Mouse (Mus musculus): ENCODE measurements around the gene Slc39a11. TPM values are rescaled to one million over a fixed set of nuclear protein-coding genes. Genes with fewer than 3 reads are reported as not detected.

Gene Slc39a11
- polyA plus RNA-seq, 1 experiment from 2014 or later = 20.4 TPM

- H3K4me1 ChIP-seq = peaks cover 6% of the 10 kb centered on the region
- no peak for DNase-seq (ENCODE audit: low spot score)
- H3K4me3 ChIP-seq = no peak overlapping the region
- 92% methylated on average over 9 of the region's 9 CpGs for WGBS
- H3K27ac ChIP-seq (replicated peaks) = no peak overlapping the region
- H3K27me3 ChIP-seq (ENCODE audit: low read depth, poor library complexity, severe bottlenecking) = no peaks in the 10 kb centered on the region
- no peaks in the 10 kb centered on the region for H3K36me3 ChIP-seq
- H3K9me3 ChIP-seq (replicated peaks) = 0 out of 2 replicates have a peak, but pooled peaks cover 3% of the 10 kb centered on the region
Measured at GRCm38 (mm10) chr11:113409121-113409520, 240.8 kb downstream of the Slc39a11 start.

GRCm38 (mm10) chr11:113407474-113407873 lies 242.4 kb downstream of the Slc39a11 start:
- Histone ChIP-seq H3K4me1 (peaks cover 6% of the 10 kb centered on the region), H3K27me3 (ENCODE audit: low read depth, poor library complexity, severe bottlenecking) (no peaks in the 10 kb centered on the region), H3K9me3 (replicated peaks) (0 out of 2 replicates have a peak, but pooled peaks cover 3% of the 10 kb centered on the region), H3K27ac (replicated peaks) (no peak overlapping the region), H3K4me3 (no peak overlapping the region), H3K36me3 (no peaks in the 10 kb centered on the region)
- 98% methylated on average over 4 of the region's 4 CpGs for WGBS
- DNase-seq (ENCODE audit: low spot score) = no peak

- Histone ChIP-seq H3K9me3 (replicated peaks) (peaks cover 18% of the 10 kb centered on the region), H3K27ac (replicated peaks) (no peak overlapping the region), H3K27me3 (ENCODE audit: low read depth, poor library complexity, severe bottlenecking) (no peaks in the 10 kb centered on the region), H3K36me3 (0 out of 2 replicates have a peak, but pooled peaks cover 7% of the 10 kb centered on the region), H3K4me1 (0 out of 2 replicates have a peak, but pooled peaks cover 5% of the 10 kb centered on the region), H3K4me3 (no peak overlapping the region)
- no peak for DNase-seq (ENCODE audit: low spot score)
- WGBS = 89% methylated on average over 4 of the region's 4 CpGs
Measured at GRCm38 (mm10) chr11:113400868-113401267, 249.0 kb downstream of the Slc39a11 start.

- Histone ChIP-seq H3K27me3 (ENCODE audit: low read depth, poor library complexity, severe bottlenecking) (no peaks in the 10 kb centered on the region), H3K4me1 (0 out of 2 replicates have a peak, but pooled peaks cover 12% of the 10 kb centered on the region), H3K9me3 (replicated peaks) (peaks cover 16% of the 10 kb centered on the region), H3K36me3 (0 out of 2 replicates have a peak, but pooled peaks cover 7% of the 10 kb centered on the region), H3K27ac (replicated peaks) (no peak overlapping the region), H3K4me3 (no peak overlapping the region)
- DNase-seq (ENCODE audit: low spot score) = no peak
- 88% methylated on average over 11 of the region's 11 CpGs for WGBS
Measured at GRCm38 (mm10) chr11:113399601-113400000, 250.3 kb downstream of the Slc39a11 start.

- H3K36me3 ChIP-seq = 0 out of 2 replicates have a peak, but pooled peaks cover 7% of the 10 kb centered on the region
- peaks cover 13% of the 10 kb centered on the region; the same call in 1 of the 2 replicates for H3K4me1 ChIP-seq
- WGBS = 83% methylated on average over 1 of the region's 1 CpGs
- H3K27ac ChIP-seq (replicated peaks) = no peak overlapping the region
- H3K4me3 ChIP-seq = no peak overlapping the region
- H3K27me3 ChIP-seq (ENCODE audit: low read depth, poor library complexity, severe bottlenecking) = no peaks in the 10 kb centered on the region
- H3K9me3 ChIP-seq (replicated peaks) = peaks cover 16% of the 10 kb centered on the region
- DNase-seq (ENCODE audit: low spot score) = no peak
Measured at GRCm38 (mm10) chr11:113397394-113397793, 252.5 kb downstream of the Slc39a11 start.

- DNase-seq (ENCODE audit: low spot score) = no peak
- no peak overlapping the region for H3K4me3 ChIP-seq
- H3K36me3 ChIP-seq = 0 out of 2 replicates have a peak, but pooled peaks cover 7% of the 10 kb centered on the region
- 0 out of 2 replicates have a peak overlapping the region, but pooled peaks have one; percentile 17 for H3K27ac ChIP-seq (replicated peaks)
- 90% methylated on average over 23 of the region's 23 CpGs for WGBS
- 0 out of 2 replicates have a peak, but pooled peaks cover 1% of the 10 kb centered on the region for H3K27me3 ChIP-seq (ENCODE audit: low read depth, poor library complexity, severe bottlenecking)
- H3K4me1 ChIP-seq = peaks cover 45% of the 10 kb centered on the region
- peaks cover 10% of the 10 kb centered on the region for H3K9me3 ChIP-seq (replicated peaks)
Measured at GRCm38 (mm10) chr11:113393366-113394150, 256.3 kb downstream of the Slc39a11 start.

- no peak for DNase-seq (ENCODE audit: low spot score)
Measured at GRCm38 (mm10) chr11:113391664-113392063, 258.2 kb downstream of the Slc39a11 start.

GRCm38 (mm10) chr11:113389637-113390036 lies 260.2 kb downstream of the Slc39a11 start:
- 35% methylated on average over 6 of the region's 6 CpGs for WGBS
- no peak overlapping the region for H3K27ac ChIP-seq (replicated peaks)

More at GRCm38 (mm10) chr11:113391664-113392063, 258.2 kb downstream of the Slc39a11 start:
- peak overlapping the region; percentile 23; the same call in 1 of the 2 replicates for H3K27ac ChIP-seq (replicated peaks)
- H3K4me3 ChIP-seq = no peak overlapping the region
- 0 out of 2 replicates have a peak, but pooled peaks cover 4% of the 10 kb centered on the region for H3K27me3 ChIP-seq (ENCODE audit: low read depth, poor library complexity, severe bottlenecking)
- WGBS = 89% methylated on average over 12 of the region's 12 CpGs
- no peaks in the 10 kb centered on the region for H3K36me3 ChIP-seq
- H3K9me3 ChIP-seq (replicated peaks) = no peaks in the 10 kb centered on the region
- H3K4me1 ChIP-seq = peaks cover 45% of the 10 kb centered on the region

GRCm38 (mm10) chr11:113382674-113383571 lies 267.0 kb downstream of the Slc39a11 start:
- Histone ChIP-seq H3K36me3 (no peaks in the 10 kb centered on the region), H3K9me3 (replicated peaks) (no peaks in the 10 kb centered on the region), H3K4me3 (no peak overlapping the region), H3K27me3 (ENCODE audit: low read depth, poor library complexity, severe bottlenecking) (no peaks in the 10 kb centered on the region), H3K27ac (replicated peaks) (0 out of 2 replicates have a peak overlapping the region, but pooled peaks have one; percentile 1), H3K4me1 (peaks cover 40% of the 10 kb centered on the region)
- DNase-seq (ENCODE audit: low spot score) = peak; percentile 45
- WGBS = 38% methylated on average over 10 of the region's 10 CpGs

More at GRCm38 (mm10) chr11:113389637-113390036, 260.2 kb downstream of the Slc39a11 start:
- H3K9me3 ChIP-seq (replicated peaks) = no peaks in the 10 kb centered on the region
- no peaks in the 10 kb centered on the region for H3K36me3 ChIP-seq
- peaks cover 42% of the 10 kb centered on the region for H3K4me1 ChIP-seq
- no peak for DNase-seq (ENCODE audit: low spot score)
- 0 out of 2 replicates have a peak, but pooled peaks cover 4% of the 10 kb centered on the region for H3K27me3 ChIP-seq (ENCODE audit: low read depth, poor library complexity, severe bottlenecking)
- no peak overlapping the region for H3K4me3 ChIP-seq

GRCm38 (mm10) chr11:113381550-113381949 lies 268.3 kb downstream of the Slc39a11 start:
- Histone ChIP-seq H3K27ac (replicated peaks) (0 out of 2 replicates have a peak overlapping the region, but pooled peaks have one; percentile 25), H3K4me1 (peaks cover 43% of the 10 kb centered on the region), H3K27me3 (ENCODE audit: low read depth, poor library complexity, severe bottlenecking) (no peaks in the 10 kb centered on the region), H3K4me3 (no peak overlapping the region), H3K9me3 (replicated peaks) (no peaks in the 10 kb centered on the region), H3K36me3 (no peaks in the 10 kb centered on the region)
- WGBS = 83% methylated on average over 8 of the region's 8 CpGs
- no peak for DNase-seq (ENCODE audit: low spot score)

GRCm38 (mm10) chr11:113378867-113379266 lies 271.0 kb downstream of the Slc39a11 start:
- H3K36me3 ChIP-seq = no peaks in the 10 kb centered on the region
- DNase-seq (ENCODE audit: low spot score) = no peak
- H3K9me3 ChIP-seq (replicated peaks) = no peaks in the 10 kb centered on the region
- 92% methylated on average over 9 of the region's 9 CpGs for WGBS
- H3K4me1 ChIP-seq = peaks cover 35% of the 10 kb centered on the region
- H3K27ac ChIP-seq (replicated peaks) = 0 out of 2 replicates have a peak overlapping the region, but pooled peaks have one; percentile 19
- no peaks in the 10 kb centered on the region for H3K27me3 ChIP-seq (ENCODE audit: low read depth, poor library complexity, severe bottlenecking)
- no peak overlapping the region for H3K4me3 ChIP-seq

- H3K4me3 ChIP-seq = no peak overlapping the region
- WGBS = 84% methylated on average over 9 of the region's 9 CpGs
- no peaks in the 10 kb centered on the region for H3K36me3 ChIP-seq
- no peaks in the 10 kb centered on the region for H3K27me3 ChIP-seq (ENCODE audit: low read depth, poor library complexity, severe bottlenecking)
- no peak for DNase-seq (ENCODE audit: low spot score)
- peaks cover 13% of the 10 kb centered on the region for H3K4me1 ChIP-seq
- peaks cover 7% of the 10 kb centered on the region; the same call in 1 of the 2 replicates for H3K9me3 ChIP-seq (replicated peaks)
- no peak overlapping the region for H3K27ac ChIP-seq (replicated peaks)
Measured at GRCm38 (mm10) chr11:113376066-113376465, 273.8 kb downstream of the Slc39a11 start.
